Comparison of ENCODE assay signal across 20 mouse cellular contexts in genomic region chr3:51859208-51859607, GRCm38 (mm10).
DNase-seq lines count a peak whose midpoint lies in the region; ATAC-seq and TF ChIP-seq lines count a peak whose summit lies in the region.
"Had no signal": no experiment of that assay in that cellular context is flagged by ENCODE, and none has a peak within 500 bp of the region (broad histone marks: within the 10 kb centered on the region; RNA-seq: fewer than 3 reads in every experiment).

No protein-coding gene starts in this region.

- no peak overlapping the region for H3K4me3 ChIP-seq in intestine, embryonic 15.5 days (replicated peaks)
- no peak overlapping the region for H3K4me3 ChIP-seq in intestine, postnatal 0 days (ENCODE audit: low read depth, low read length)
- no peak overlapping the region for H3K4me3 ChIP-seq in lung, embryonic 16.5 days (ENCODE audit: low read length)
- no peak overlapping the region for H3K4me3 ChIP-seq in embryonic facial prominence, embryonic 13.5 days
- H3K4me3 ChIP-seq in left cerebral cortex, adult 2 months, result no peak overlapping the region
- H3K4me3 ChIP-seq: embryonic facial prominence, embryonic 15.5 days; forebrain, embryonic 12.5 days; heart, embryonic 13.5 days; hindbrain, embryonic 12.5 days; midbrain, embryonic 15.5 days had no signal

- no peak overlapping the region for H3K4me2 ChIP-seq in intestine, embryonic 15.5 days (replicated peaks)
- no peak overlapping the region for H3K4me2 ChIP-seq in intestine, postnatal 0 days (replicated peaks; ENCODE audit: low read depth)
- no peak overlapping the region for H3K4me2 ChIP-seq in lung, embryonic 16.5 days (ENCODE audit: low read depth, low read length)
- no peak overlapping the region for H3K4me2 ChIP-seq in embryonic facial prominence, embryonic 13.5 days
- H3K4me2 ChIP-seq: embryonic facial prominence, embryonic 15.5 days; forebrain, embryonic 12.5 days; heart, embryonic 13.5 days; hindbrain, embryonic 12.5 days; liver, embryonic 11.5 days; midbrain, embryonic 15.5 days had no signal

- DNase-seq in lung, postnatal 36 days, result no peak
- DNase-seq in splenic B cell, adult 2 months (ENCODE audit: low read depth, low spot score), result peak; percentile 6
- DNase-seq in left cerebral cortex, adult 2 months (ENCODE audit: extremely low spot score in 1 of 2, low spot score in 2 of 2), result no peak
- DNase-seq in Muller cell, postnatal 12 days (ENCODE audit: inconsistent ontology term), result no peak
- DNase-seq: cerebellum, postnatal 10 days; gastrocnemius, postnatal 36 days; kidney, adult 18-20 months; right cerebral cortex, postnatal 14 days had no signal

- no peak for TF ChIP-seq CTCF in intestine, postnatal 0 days (IDR thresholded peaks at IDR 0.05; ENCODE audit: low read depth)
- no peak; the same call in 1 of the 2 replicates for TF ChIP-seq CTCF in left cerebral cortex, adult 2 months (IDR thresholded peaks at IDR 0.05)

- WGBS in intestine, embryonic 15.5 days, result 47% methylated on average over 2 of the region's 2 CpGs
- WGBS in intestine, postnatal 0 days, result 25% methylated on average over 2 of the region's 2 CpGs
- 35% methylated on average over 2 of the region's 2 CpGs for WGBS in lung, embryonic 16.5 days
- whole genome bisulfite sequencing in embryonic facial prominence, embryonic 13.5 days, result 19% methylated on average over 2 of the region's 2 CpGs

- no peaks in the 10 kb centered on the region for H3K27me3 ChIP-seq in intestine, embryonic 15.5 days (replicated peaks)
- H3K27me3 ChIP-seq in intestine, postnatal 0 days (replicated peaks; ENCODE audit: control insufficient read depth, insufficient read depth, low read length), result no peaks in the 10 kb centered on the region
- H3K27me3 ChIP-seq in lung, embryonic 16.5 days (ENCODE audit: control insufficient read depth, insufficient read depth, low read depth, low read length), result no peaks in the 10 kb centered on the region
- no peaks in the 10 kb centered on the region for H3K27me3 ChIP-seq in embryonic facial prominence, embryonic 13.5 days
- H3K27me3 ChIP-seq in splenic B cell, adult 2 months (ENCODE audit: control insufficient read depth, insufficient read depth, low read length, poor library complexity, severe bottlenecking), result no peaks in the 10 kb centered on the region
- H3K27me3 ChIP-seq: embryonic facial prominence, embryonic 15.5 days; forebrain, embryonic 12.5 days; heart, embryonic 13.5 days; hindbrain, embryonic 12.5 days; midbrain, embryonic 15.5 days had no signal

- H3K27ac ChIP-seq in intestine, embryonic 15.5 days, result no peak overlapping the region
- no peak overlapping the region for H3K27ac ChIP-seq in intestine, postnatal 0 days (ENCODE audit: low read depth, low read length)
- no peak overlapping the region for H3K27ac ChIP-seq in lung, embryonic 16.5 days (ENCODE audit: low read length)
- H3K27ac ChIP-seq in embryonic facial prominence, embryonic 13.5 days, result peak overlapping the region; percentile 57; the same call in 1 of the 2 replicates
- H3K27ac ChIP-seq in left cerebral cortex, adult 2 months, result no peak overlapping the region
- H3K27ac ChIP-seq: embryonic facial prominence, embryonic 15.5 days; heart, embryonic 13.5 days; hindbrain, embryonic 12.5 days; macrophage; midbrain, embryonic 15.5 days had no signal

- intact Hi-C loops in left cerebral cortex, adult 2 months (cut with DNase I), result no loop called here

- no peak overlapping the region for H3K9ac ChIP-seq in intestine, embryonic 15.5 days
- no peak overlapping the region for H3K9ac ChIP-seq in intestine, postnatal 0 days (ENCODE audit: low read depth, low read length)
- H3K9ac ChIP-seq in lung, embryonic 16.5 days (ENCODE audit: low read length), result no peak overlapping the region
- no peak overlapping the region for H3K9ac ChIP-seq in embryonic facial prominence, embryonic 13.5 days
- H3K9ac ChIP-seq: embryonic facial prominence, embryonic 15.5 days; forebrain, embryonic 12.5 days; heart, embryonic 13.5 days; hindbrain, embryonic 12.5 days; midbrain, embryonic 15.5 days had no signal

- no peaks in the 10 kb centered on the region for H3K36me3 ChIP-seq in intestine, embryonic 15.5 days
- peaks cover 14% of the 10 kb centered on the region; the same call in 1 of the 2 replicates for H3K36me3 ChIP-seq in intestine, postnatal 0 days (ENCODE audit: control insufficient read depth, insufficient read depth)
- H3K36me3 ChIP-seq in lung, embryonic 16.5 days (ENCODE audit: control insufficient read depth, insufficient read depth, low read length), result peaks cover 4% of the 10 kb centered on the region
- peaks cover 15% of the 10 kb centered on the region for H3K36me3 ChIP-seq in embryonic facial prominence, embryonic 13.5 days
- H3K36me3 ChIP-seq in splenic B cell, adult 2 months (ENCODE audit: control insufficient read depth, insufficient read depth, low read length, poor library complexity, severe bottlenecking), result no peaks in the 10 kb centered on the region
- H3K36me3 ChIP-seq: embryonic facial prominence, embryonic 15.5 days; G1E; midbrain, embryonic 15.5 days had no signal

- no peaks in the 10 kb centered on the region for H3K9me3 ChIP-seq in intestine, embryonic 15.5 days
- no peaks in the 10 kb centered on the region for H3K9me3 ChIP-seq in intestine, postnatal 0 days (ENCODE audit: control insufficient read depth)
- H3K9me3 ChIP-seq in lung, embryonic 16.5 days (ENCODE audit: control insufficient read depth, low read length), result no peaks in the 10 kb centered on the region
- H3K9me3 ChIP-seq in embryonic facial prominence, embryonic 13.5 days, result no peaks in the 10 kb centered on the region
- H3K9me3 ChIP-seq: embryonic facial prominence, embryonic 15.5 days; forebrain, embryonic 12.5 days; G1E; heart, embryonic 13.5 days; hindbrain, embryonic 12.5 days; midbrain, embryonic 15.5 days had no signal

- H3K4me1 ChIP-seq in intestine, embryonic 15.5 days (replicated peaks), result no peaks in the 10 kb centered on the region; the same call in 1 of the 2 replicates
- H3K4me1 ChIP-seq in intestine, postnatal 0 days (replicated peaks; ENCODE audit: control insufficient read depth, insufficient read depth, low read length), result no peaks in the 10 kb centered on the region; the same call in 1 of the 2 replicates
- peaks cover 8% of the 10 kb centered on the region; the same call in 1 of the 2 replicates for H3K4me1 ChIP-seq in lung, embryonic 16.5 days (replicated peaks; ENCODE audit: control insufficient read depth, insufficient read depth, low read length)
- peaks cover 33% of the 10 kb centered on the region for H3K4me1 ChIP-seq in embryonic facial prominence, embryonic 13.5 days

- peak; percentile 54 for ATAC-seq in intestine, embryonic 15.5 days
- no peak for ATAC-seq in intestine, postnatal 0 days
- peak; percentile 74 for ATAC-seq in lung, embryonic 16.5 days (ENCODE audit: low read depth)
- ATAC-seq in embryonic facial prominence, embryonic 13.5 days (ENCODE audit: insufficient number of reproducible peaks, insufficient read depth, low FRiP score, low TSS enrichment, low read depth), result no peak
- ATAC-seq: midbrain, embryonic 15.5 days had no signal

Comparison
In these comparisons a context has a peak if more than half of its experiments do, and no peak if none do; other contexts are left out.
1. ATAC-seq: peak in intestine, embryonic 15.5 days (single experiment) and lung, embryonic 16.5 days (single experiment); none in intestine, postnatal 0 days (single experiment) and embryonic facial prominence, embryonic 13.5 days (single experiment).